Mouse (Mus musculus) MEL (cell line): ENCODE measurements around the gene Pdlim1. TPM values are rescaled to one million over a fixed set of nuclear protein-coding genes. Genes with fewer than 3 reads are reported as not detected.

ENCODE experiments used
- DNase-seq: peaks from one replicate; pipeline ENCODE4 v3.0.0; 2011; ENCODE audit warnings: low read depth, low spot score
- H3K27ac ChIP-seq: 2 replicates; pipeline ENCODE4 v1.5.1; 2012; ENCODE audit warnings: low read depth, mild to moderate bottlenecking, control low read depth, low read length, moderate library complexity; ENCODE audit not compliant: control insufficient read depth
- H3K27me3 ChIP-seq, 2 experiments: fragments of 150-350 bp in 1 of 2; sonication (generic) in 1 of 2; 2 replicates each; pipeline ENCODE4 v1.6.1; 2012; ENCODE audit warnings: low read length in 2 of 2, mild to moderate bottlenecking in 2 of 2, improper control_type of control experiment in 1 of 2, moderate library complexity in 1 of 2; ENCODE audit not compliant: insufficient read depth in 2 of 2, control insufficient read depth in 1 of 2
- H3K36me3 ChIP-seq, 2 experiments: 2 replicates each; pipeline ENCODE4 v1.6.1; 2012 to 2014; ENCODE audit warnings: low read length in 2 of 2, improper control_type of control experiment in 1 of 2, inconsistent platforms in 1 of 2, mild to moderate bottlenecking in 1 of 2; ENCODE audit not compliant: insufficient read depth in 2 of 2, control insufficient read depth in 1 of 2
- H3K4me1 ChIP-seq, 2 experiments: fragments of 150-350 bp in 1 of 2; sonication (generic) in 1 of 2; 2 replicates each; pipeline ENCODE4 v1.6.1; 2012; ENCODE audit warnings: low read length in 2 of 2, improper control_type of control experiment in 1 of 2, mild to moderate bottlenecking in 1 of 2; ENCODE audit not compliant: insufficient read depth in 2 of 2, control insufficient read depth in 1 of 2
- H3K4me3 ChIP-seq, 2 experiments: fragments of 150-350 bp in 1 of 2; sonication (generic) in 1 of 2; 2 replicates each; pipeline ENCODE4 v1.5.1; 2012; ENCODE audit warnings: low read depth in 2 of 2, low read length in 2 of 2, mild to moderate bottlenecking in 2 of 2, moderate library complexity in 2 of 2, control low read depth in 1 of 2, improper control_type of control experiment in 1 of 2; ENCODE audit not compliant: control insufficient read depth in 1 of 2, insufficient read depth in 1 of 2
- H3K79me2 ChIP-seq: 2 replicates; pipeline ENCODE4 v1.6.1; 2012; ENCODE audit warnings: mild to moderate bottlenecking, low read length, moderate library complexity; ENCODE audit not compliant: control insufficient read depth, poor library complexity, insufficient read depth
- H3K9ac ChIP-seq: 2 replicates; pipeline ENCODE4 v1.6.1; 2012; ENCODE audit warnings: low read depth, mild to moderate bottlenecking, control low read depth, low read length, moderate library complexity; ENCODE audit not compliant: control insufficient read depth, poor library complexity, severe bottlenecking
- H3K9me3 ChIP-seq: fragments of 150-350 bp; sonication (generic); replicated peaks from 2 replicates; pipeline ENCODE4 v1.6.1; 2012; ENCODE audit warnings: mild to moderate bottlenecking, low read length, improper control_type of control experiment, moderate library complexity; ENCODE audit not compliant: insufficient read depth
- CTCF ChIP-seq, 3 experiments: IDR thresholded peaks in 2 of 3; conservative IDR thresholded peaks in 1 of 3; 2 replicates each; pipeline ENCODE4 v1.5.1; 2011 to 2012; ENCODE audit warnings: low read length in 3 of 3, low read depth in 2 of 3, mild to moderate bottlenecking in 2 of 3, improper control_type of control experiment in 1 of 3, inconsistent platforms in 1 of 3, mixed read lengths in 1 of 3, moderate library complexity in 1 of 3; ENCODE audit not compliant: control insufficient read depth in 1 of 3, insufficient read depth in 1 of 3, poor library complexity in 1 of 3, severe bottlenecking in 1 of 3
- E2F4 ChIP-seq: IDR thresholded peaks from 2 replicates; pipeline ENCODE4 v1.6.1; 2011; ENCODE audit warnings: low read depth, low read length, improper control_type of control experiment, borderline replicate concordance
- ELF1 ChIP-seq: IDR thresholded peaks from 2 replicates; pipeline ENCODE4 v1.6.1; 2014; ENCODE audit warnings: low read depth, mild to moderate bottlenecking, inconsistent platforms, low read length, improper control_type of control experiment, moderate library complexity
- EP300 ChIP-seq, 2 experiments: IDR thresholded peaks; 2 replicates each; pipeline ENCODE4 v1.6.1; 2011; ENCODE audit warnings: improper control_type of control experiment in 2 of 2, low read length in 2 of 2, low read depth in 1 of 2, mild to moderate bottlenecking in 1 of 2
- ETS1 ChIP-seq: IDR thresholded peaks from 2 replicates; pipeline ENCODE4 v1.6.1; 2012; ENCODE audit warnings: low read depth, mild to moderate bottlenecking, inconsistent platforms, low read length, improper control_type of control experiment, moderate library complexity
- GATA1 ChIP-seq: IDR thresholded peaks from 2 replicates; pipeline ENCODE4 v1.6.1; 2011; ENCODE audit warnings: low read depth, low read length, improper control_type of control experiment
- HCFC1 ChIP-seq: IDR thresholded peaks from 2 replicates; pipeline ENCODE4 v1.6.1; 2012; ENCODE audit warnings: low read depth, mild to moderate bottlenecking, inconsistent platforms, low read length, improper control_type of control experiment, moderate library complexity
- KAT2A ChIP-seq: conservative IDR thresholded peaks from 2 replicates; pipeline ENCODE4 v1.6.1; 2012; ENCODE audit warnings: low read depth, low read length, improper control_type of control experiment, inconsistent platforms
- MAFK ChIP-seq: IDR thresholded peaks from 2 replicates; pipeline ENCODE4 v1.6.1; 2011; ENCODE audit warnings: low read depth, mild to moderate bottlenecking, low read length, improper control_type of control experiment, borderline replicate concordance
- MAZ ChIP-seq: IDR thresholded peaks from 2 replicates; pipeline ENCODE4 v1.6.1; 2012; ENCODE audit warnings: low read depth, mild to moderate bottlenecking, inconsistent platforms, low read length, improper control_type of control experiment
- MYC ChIP-seq: IDR thresholded peaks from 2 replicates; pipeline ENCODE4 v1.6.1; 2011; ENCODE audit warnings: low read depth, mild to moderate bottlenecking, low read length, improper control_type of control experiment, moderate library complexity
- NRF1 ChIP-seq: IDR thresholded peaks from 2 replicates; pipeline ENCODE4 v1.6.1; 2014; ENCODE audit warnings: low read depth, mild to moderate bottlenecking, inconsistent platforms, low read length, improper control_type of control experiment, moderate library complexity; ENCODE audit not compliant: poor library complexity, insufficient read depth, severe bottlenecking
- POLR2A ChIP-seq, 2 experiments: IDR thresholded peaks; 2 replicates each; pipeline ENCODE4 v1.6.1; 2011 to 2012; ENCODE audit warnings: low read length in 2 of 2, mild to moderate bottlenecking in 2 of 2, control low read depth in 1 of 2, improper control_type of control experiment in 1 of 2, low read depth in 1 of 2, moderate library complexity in 1 of 2; ENCODE audit not compliant: control insufficient read depth in 1 of 2, insufficient read depth in 1 of 2, poor library complexity in 1 of 2
- POLR2AphosphoS2 ChIP-seq: IDR thresholded peaks from 2 replicates; pipeline ENCODE4 v1.6.1; 2011; ENCODE audit warnings: low read length, improper control_type of control experiment
- RCOR1 ChIP-seq: IDR thresholded peaks from 2 replicates; pipeline ENCODE4 v1.6.1; 2012; ENCODE audit warnings: low read depth, mild to moderate bottlenecking, inconsistent platforms, low read length, improper control_type of control experiment
- SIN3A ChIP-seq: IDR thresholded peaks from 2 replicates; pipeline ENCODE4 v1.6.1; 2012; ENCODE audit warnings: low read length, improper control_type of control experiment, inconsistent platforms
- SMC3 ChIP-seq: IDR thresholded peaks from 2 replicates; pipeline ENCODE4 v1.6.1; 2011; ENCODE audit warnings: low read depth, low read length, improper control_type of control experiment
- USF2 ChIP-seq, 2 experiments: IDR thresholded peaks; 2 replicates each; pipeline ENCODE4 v1.6.1; 2011 to 2012; ENCODE audit warnings: improper control_type of control experiment in 2 of 2, low read length in 2 of 2, borderline replicate concordance in 1 of 2, inconsistent platforms in 1 of 2, low read depth in 1 of 2, mild to moderate bottlenecking in 1 of 2; ENCODE audit not compliant: insufficient read depth in 1 of 2
- ZC3H11A ChIP-seq: IDR thresholded peaks from 2 replicates; pipeline ENCODE4 v1.6.1; 2012; ENCODE audit warnings: low read depth, mild to moderate bottlenecking, inconsistent platforms, low read length, improper control_type of control experiment
- ZKSCAN1 ChIP-seq: IDR thresholded peaks from 2 replicates; pipeline ENCODE4 v1.6.1; 2012; ENCODE audit warnings: low read depth, mild to moderate bottlenecking, inconsistent platforms, low read length, improper control_type of control experiment, moderate library complexity
- ZMIZ1 ChIP-seq: IDR thresholded peaks from 2 replicates; pipeline ENCODE4 v1.6.1; 2012; ENCODE audit warnings: low read depth, mild to moderate bottlenecking, inconsistent platforms, low read length, improper control_type of control experiment, moderate library complexity
- ZNF384 ChIP-seq: IDR thresholded peaks from 2 replicates; pipeline ENCODE4 v1.6.1; 2012; ENCODE audit warnings: low read depth, mild to moderate bottlenecking, inconsistent platforms, low read length, improper control_type of control experiment
- polyA plus RNA-seq, 2 experiments: library from polyadenylated mRNA; stranded (reverse) in 1 of 2; unstranded in 1 of 2; fragments of >175 nt in 1 of 2; fragments of >200 nt in 1 of 2; gene quantifications; 2 replicates each; pipeline versions ENCODE4 v1.2.1 to v1.2.4; 2012; ENCODE audit warnings: low replicate concordance in 2 of 2, low read depth in 1 of 2; ENCODE audit not compliant: insufficient read length in 2 of 2, insufficient read depth in 1 of 2, missing spikeins in 1 of 2
- total RNA-seq: library from RNA; depleted of rRNA; stranded (reverse); fragments of 300-350 nt; gene quantifications from 2 replicates; pipeline ENCODE4 v1.2.3, GENCODE M21; 2012

Pdlim1 gene
- total and polyA plus RNA-seq, 3 experiments, result not detected

DNA sequence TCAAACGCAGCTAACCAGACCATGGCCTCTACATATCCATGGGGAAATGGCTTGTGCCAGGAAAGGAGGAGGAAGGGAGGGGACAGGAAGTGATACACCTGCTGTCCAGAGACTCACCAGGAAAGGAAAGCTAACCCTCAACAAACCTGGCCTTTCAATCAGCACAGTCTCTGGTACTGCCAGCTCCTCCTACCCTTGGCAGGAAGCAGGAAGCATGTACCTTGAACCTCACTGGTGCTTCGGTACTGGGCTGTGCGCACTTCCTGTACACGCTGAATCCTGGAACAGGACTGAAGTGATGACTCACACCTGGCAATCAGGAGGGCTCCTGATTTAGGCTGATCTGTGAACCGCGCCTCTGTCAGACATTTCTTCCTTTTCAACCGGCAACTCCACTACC is 35.9 kb upstream of the Pdlim1 start:
- H3K4me3 ChIP-seq, result no peak overlapping the region
- H3K36me3 ChIP-seq, result no peaks in the 10 kb centered on the region
- H3K27ac ChIP-seq, result no peak overlapping the region
- no peaks in the 10 kb centered on the region for H3K79me2 ChIP-seq
- no peaks in the 10 kb centered on the region for H3K4me1 ChIP-seq
- no peaks in the 10 kb centered on the region for H3K9me3 ChIP-seq
- no peak for DNase-seq
- TF ChIP-seq NRF1 (no peak), ZC3H11A (no peak), GATA1 (no peak), ZKSCAN1 (no peak), ZNF384 (no peak), MAFK (no peak), MYC (no peak), ZMIZ1 (no peak), HCFC1 (no peak), EP300 (IDR thresholded peaks at IDR 0.05; ENCODE audit: low read depth in 1 of 2, low read length in 2 of 2) (no peak), SMC3 (no peak), CTCF (IDR thresholded peaks at IDR 0.05 in 2 of 3, conservative IDR thresholded peaks at IDR 0.05 in 1 of 3; ENCODE audit: control insufficient read depth in 1 of 3, insufficient read depth in 1 of 3, low read depth in 2 of 3, low read length in 3 of 3, poor library complexity in 1 of 3, severe bottlenecking in 1 of 3) (no peak), E2F4 (no peak), ELF1 (no peak)
- H3K27me3 ChIP-seq, result no peaks in the 10 kb centered on the region
- H3K9ac ChIP-seq, result no peak overlapping the region

GRCm38 (mm10) chr19:40306631-40307030 is 35.0 kb upstream of the Pdlim1 start:
- TF ChIP-seq POLR2AphosphoS2 (no peak), USF2 (IDR thresholded peaks at IDR 0.05; ENCODE audit: borderline replicate concordance in 1 of 2, insufficient read depth in 1 of 2, low read depth in 1 of 2, low read length in 2 of 2) (no peak), ZKSCAN1 (no peak), ETS1 (no peak), MAZ (no peak), SIN3A (no peak), RCOR1 (no peak), KAT2A (no peak), POLR2A (IDR thresholded peaks at IDR 0.05; ENCODE audit: control insufficient read depth in 1 of 2, insufficient read depth in 1 of 2, low read depth in 1 of 2, low read length in 2 of 2, poor library complexity in 1 of 2) (no peak)
- TF ChIP-seq, all 39 proteins: peak for 0
- Histone ChIP-seq H3K9me3 (no peaks in the 10 kb centered on the region), H3K36me3 (no peaks in the 10 kb centered on the region), H3K4me3 (no peak overlapping the region), H3K27me3 (no peaks in the 10 kb centered on the region), H3K27ac (no peak overlapping the region), H3K79me2 (no peaks in the 10 kb centered on the region), H3K4me1 (no peaks in the 10 kb centered on the region), H3K9ac (no peak overlapping the region)
- DNase-seq, result no peak
